Mouse (Mus musculus): ENCODE measurements around the gene Gm7138. TPM values are rescaled to one million over a fixed set of nuclear protein-coding genes. Genes with fewer than 3 reads are reported as not detected.
"Not testable (repeated sequence)": the region's sequence is repeated elsewhere in the genome, so short reads cannot be mapped to it uniquely, and the experiment has no call there.

The Gm7138 gene
- total RNA-seq (2021), result not detected
- long read RNA-seq, experiment 1, result 0 reads
- long read RNA-seq, experiment 2, result 0 reads

DNA sequence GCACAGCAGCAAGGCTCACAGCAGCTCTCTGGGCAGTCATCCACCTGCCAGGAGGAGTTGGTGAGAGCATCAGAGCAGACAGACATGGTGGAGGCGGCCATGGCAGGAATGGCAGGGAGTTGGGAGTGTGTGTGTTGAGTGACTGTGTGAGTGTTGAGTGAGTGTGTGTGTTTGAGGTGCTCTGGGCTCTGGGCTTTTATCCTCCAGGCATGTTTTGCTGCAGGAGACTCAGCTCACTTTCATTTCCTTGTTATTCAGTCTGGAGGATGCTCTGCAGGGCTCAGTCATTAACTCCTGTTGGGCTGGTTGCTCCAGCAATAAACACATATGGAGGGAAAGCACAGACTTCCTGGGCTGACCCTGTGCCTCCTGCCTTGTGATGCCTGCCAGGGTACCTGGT, at the start of gene Gm7138:
TSS of gene Gm7138 (minus strand) at position 101 of the 400 bp plus-strand sequence.
- DNase-seq, result not testable (repeated sequence)

- DNase-seq, result no peak
Measured at GRCm38 (mm10) chr10:77819203-77819602, 42.5 kb upstream of the Gm7138 start.

DNA sequence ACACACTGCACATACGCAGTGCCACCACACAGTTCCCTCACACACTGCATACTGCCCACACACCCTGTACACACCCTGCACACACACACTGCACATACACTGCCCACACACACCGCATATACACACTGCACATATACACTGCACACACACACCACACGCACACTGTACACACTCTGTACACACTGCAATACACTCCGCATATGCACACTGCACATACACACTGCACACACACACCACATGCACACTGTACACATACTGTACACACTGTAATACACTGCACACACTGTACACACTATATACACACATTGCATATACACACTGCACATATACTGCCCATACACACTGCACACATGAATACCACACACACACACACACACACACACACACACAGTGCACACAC, 41.8 kb upstream of the Gm7138 start:
- no peak for DNase-seq

DNA sequence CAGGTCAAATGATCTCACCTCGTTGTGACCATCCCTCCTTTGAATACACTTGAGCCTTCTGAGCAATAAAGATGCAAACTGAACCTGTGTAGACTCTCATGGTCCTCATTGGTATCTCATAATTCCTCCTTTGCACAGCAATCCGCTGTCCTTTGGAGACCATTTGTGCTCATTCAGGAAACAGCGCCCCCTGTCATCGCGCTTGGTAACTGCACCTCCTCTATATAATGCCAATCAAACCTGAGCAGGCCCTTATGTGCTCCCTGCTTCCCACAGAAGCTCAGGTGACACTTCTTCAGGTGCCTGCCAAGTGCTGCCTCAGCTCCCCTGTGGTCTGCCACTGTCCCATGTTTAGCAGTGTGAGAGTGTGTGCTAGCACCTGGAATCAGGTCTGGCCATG, 38.8 kb upstream of the Gm7138 start:
- DNase-seq, result no peak

DNA sequence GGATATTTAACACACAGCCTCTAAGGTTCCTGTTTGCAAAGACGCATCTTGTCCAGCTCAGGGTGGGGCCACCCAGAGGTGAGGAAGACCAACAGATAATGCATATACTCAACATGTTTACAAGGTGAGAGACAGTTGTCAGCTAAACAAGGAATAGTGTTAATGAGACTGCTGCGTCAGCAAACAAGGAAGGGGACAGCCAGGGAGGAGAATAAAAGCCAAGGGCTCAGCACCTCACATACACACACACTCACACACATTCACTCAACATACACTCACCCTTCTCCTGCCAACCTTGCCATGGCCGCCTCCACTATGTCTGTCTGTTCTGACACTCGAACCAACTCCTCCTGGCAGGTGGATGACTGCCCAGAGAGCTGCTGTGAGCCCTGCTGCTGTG, 37.6 kb upstream of the Gm7138 start, which contains the start of gene Gm2696:
TSS of gene Gm2696 (plus strand) at position 301 of the 400 bp plus-strand sequence.
- DNase-seq, result no peak

- DNase-seq, result no peak
Measured at GRCm38 (mm10) chr10:77811743-77812142, 35.0 kb upstream of the Gm7138 start, which contains the start of gene Gm9507. Gm9507 (minus strand) TSS chr10:77811843.

DNA sequence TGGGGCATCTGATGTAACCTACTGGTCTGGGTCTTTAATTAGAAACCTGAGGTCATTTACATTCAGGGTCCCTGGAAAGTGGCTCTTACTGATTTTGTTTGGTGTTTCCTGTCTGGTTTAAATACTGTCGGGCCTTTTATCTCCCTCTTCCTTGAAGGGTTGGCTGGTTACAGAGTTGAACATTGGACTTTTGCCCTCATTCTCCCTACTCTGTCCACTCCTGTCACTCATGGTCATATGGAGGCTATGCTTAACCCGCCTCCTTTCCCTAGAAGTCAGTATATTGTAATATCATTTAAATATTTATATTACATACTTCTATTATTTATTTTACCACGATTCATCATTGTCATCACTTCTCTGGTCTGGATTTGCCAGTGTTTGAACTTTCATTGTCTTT, 27.4 kb upstream of the Gm7138 start:
- DNase-seq, result no peak

DNA sequence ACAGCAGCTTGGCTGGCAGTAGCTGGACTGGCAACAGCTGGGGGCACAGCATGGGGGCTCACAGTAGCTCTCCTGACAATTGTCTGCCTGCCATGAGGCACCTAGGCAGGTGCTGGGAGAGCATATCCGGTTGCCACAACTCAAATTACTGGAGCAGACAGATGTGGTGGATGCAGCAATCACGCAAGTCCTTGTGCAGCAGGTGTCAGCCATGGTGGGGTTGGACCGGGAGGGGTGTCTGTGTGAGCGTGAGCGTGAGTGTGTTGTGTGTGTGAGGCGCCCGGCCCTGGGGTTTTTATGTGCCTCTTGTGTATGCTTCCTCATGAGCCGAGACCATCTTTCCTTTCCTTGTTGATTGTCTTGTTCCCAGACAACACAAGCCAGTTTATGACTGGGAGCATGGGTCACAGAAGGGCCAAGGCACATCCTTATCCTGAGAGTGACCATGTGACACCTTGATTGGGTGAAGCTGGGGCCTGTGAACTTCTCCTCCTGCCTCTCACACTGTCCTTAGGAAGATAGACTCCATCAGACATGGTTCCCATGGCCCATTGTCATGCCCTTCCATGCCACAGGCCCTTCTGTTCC, 22.3 kb upstream of the Gm7138 start, which contains the start of gene Gm19668:
TSS of gene Gm19668 (minus strand) at position 213 of the 588 bp plus-strand sequence.
- no peak for DNase-seq

- not testable (repeated sequence) for DNase-seq
Measured at GRCm38 (mm10) chr10:77798164-77798920, 21.6 kb upstream of the Gm7138 start.

- no peak for DNase-seq
Measured at GRCm38 (mm10) chr10:77797677-77798076, 20.9 kb upstream of the Gm7138 start.

DNA sequence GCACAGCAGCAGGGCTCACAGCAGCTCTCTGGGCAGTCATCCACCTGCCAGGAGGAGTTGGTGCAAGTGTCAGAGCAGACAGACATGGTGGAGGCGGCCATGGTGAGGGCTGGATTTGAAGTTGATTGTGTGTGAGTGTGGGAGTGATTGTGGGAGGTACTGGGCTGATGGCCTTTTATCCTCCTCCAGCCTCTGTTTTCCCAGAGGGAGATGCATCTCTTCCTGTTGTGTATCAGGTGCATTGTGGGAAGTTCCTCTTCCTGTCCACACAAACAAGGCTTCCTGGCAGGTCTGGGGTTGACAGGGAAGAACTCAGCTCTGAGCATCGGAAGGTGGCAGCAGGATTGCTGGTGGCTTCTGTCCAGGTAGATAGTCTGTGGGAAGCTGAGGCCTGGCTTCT, 18.2 kb upstream of the Gm7138 start, which contains the start of gene Gm9639:
TSS of gene Gm9639 (minus strand) at position 101 of the 400 bp plus-strand sequence.
- no peak for DNase-seq

- DNase-seq, result no peak
Measured at GRCm38 (mm10) chr10:77788621-77789020, 11.9 kb upstream of the Gm7138 start.

DNA sequence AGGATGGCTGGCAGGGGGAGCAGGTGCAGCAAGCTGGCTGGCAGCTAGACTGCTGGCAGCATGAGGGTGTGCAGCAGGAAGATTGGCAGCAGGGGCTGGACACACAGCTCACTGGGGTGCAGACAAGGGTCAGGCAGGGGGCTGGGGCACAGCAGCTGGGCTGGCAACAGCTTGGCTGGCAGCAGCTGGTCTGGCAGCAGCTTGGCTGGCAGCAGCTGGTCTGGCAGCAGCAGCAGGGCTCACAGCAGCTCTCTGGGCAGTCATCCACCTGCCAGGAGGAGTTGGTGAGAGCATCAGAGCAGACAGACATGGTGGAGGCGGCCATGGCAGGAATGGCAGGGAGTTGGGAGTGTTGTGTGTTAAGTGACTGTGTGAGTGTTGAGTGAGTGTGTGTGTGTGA, 11.1 kb upstream of the Gm7138 start, which contains the start of gene Gm7137:
TSS of gene Gm7137 (minus strand) at position 325 of the 400 bp plus-strand sequence.
- DNase-seq, result not testable (repeated sequence)

DNA sequence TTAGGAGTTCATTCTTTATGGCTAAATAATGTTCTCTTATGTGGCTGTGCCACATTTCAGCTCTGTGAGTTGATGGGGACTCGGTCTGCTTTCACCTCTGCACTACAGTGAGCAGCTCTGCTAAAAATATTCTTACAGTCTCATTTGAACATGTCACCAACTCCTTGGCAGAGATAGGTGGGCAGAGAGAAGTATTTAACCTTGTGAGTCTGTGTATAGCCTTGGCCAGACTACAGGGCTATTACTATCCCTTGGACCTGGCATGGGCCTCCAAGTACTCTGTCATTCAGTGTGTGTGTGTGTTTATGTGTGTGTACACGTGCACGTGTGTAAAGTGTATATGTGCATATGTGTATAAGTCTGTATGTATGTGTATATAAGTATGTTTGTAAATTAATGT, 6.7 kb upstream of the Gm7138 start:
- not testable (repeated sequence) for DNase-seq

DNA sequence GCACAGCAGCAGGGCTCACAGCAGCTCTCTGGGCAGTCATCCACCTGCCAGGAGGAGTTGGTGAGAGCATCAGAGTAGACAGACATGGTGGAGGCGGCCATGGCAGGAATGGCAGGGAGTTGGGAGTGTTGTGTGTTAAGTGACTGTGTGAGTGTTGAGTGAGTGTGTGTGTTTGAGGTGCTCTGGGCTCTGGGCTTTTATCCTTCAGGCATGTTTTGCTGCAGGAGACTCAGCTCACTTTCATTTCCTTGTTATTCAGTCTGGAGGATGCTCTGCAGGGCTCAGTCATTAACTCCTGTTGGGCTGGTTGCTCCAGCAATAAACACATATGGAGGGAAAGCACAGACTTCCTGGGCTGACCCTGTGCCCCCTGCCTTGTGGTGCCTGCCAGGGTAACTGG, 5.7 kb upstream of the Gm7138 start, which contains the start of gene Gm3250:
TSS of gene Gm3250 (minus strand) at position 101 of the 400 bp plus-strand sequence.
- not testable (repeated sequence) for DNase-seq

- DNase-seq, result not testable (repeated sequence)
Measured at GRCm38 (mm10) chr10:77772142-77772541, 4.6 kb downstream of the Gm7138 start.

- DNase-seq, result not testable (repeated sequence)
Measured at GRCm38 (mm10) chr10:77771225-77771624, 5.5 kb downstream of the Gm7138 start, which contains the start of gene Gm3238. Gm3238 (minus strand) TSS chr10:77771325.

DNA sequence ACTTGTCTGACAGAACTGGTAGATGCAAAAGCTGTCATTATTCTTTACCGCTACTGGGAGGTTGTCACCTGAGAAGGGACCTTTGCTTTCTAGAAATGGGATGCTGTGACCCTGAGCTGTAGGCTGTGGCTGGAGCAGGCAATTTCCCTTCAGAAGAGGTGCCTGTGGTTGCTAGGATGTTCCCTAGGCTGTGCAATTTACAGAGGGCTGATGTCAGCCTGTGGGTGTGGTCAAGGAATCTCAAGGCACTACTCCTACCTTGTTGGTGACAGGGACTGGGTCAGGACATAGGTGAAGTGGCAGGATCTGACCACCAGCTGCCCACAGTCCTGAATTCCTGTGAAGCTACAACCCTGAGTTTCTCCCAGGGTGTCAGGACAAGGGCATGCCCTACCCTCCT, 7.0 kb downstream of the Gm7138 start:
- DNase-seq, result no peak

- DNase-seq, result not testable (repeated sequence)
Measured at GRCm38 (mm10) chr10:77759582-77759981, 17.2 kb downstream of the Gm7138 start, which contains the start of gene Gm3233. Gm3233 (minus strand) TSS chr10:77759682.

DNA sequence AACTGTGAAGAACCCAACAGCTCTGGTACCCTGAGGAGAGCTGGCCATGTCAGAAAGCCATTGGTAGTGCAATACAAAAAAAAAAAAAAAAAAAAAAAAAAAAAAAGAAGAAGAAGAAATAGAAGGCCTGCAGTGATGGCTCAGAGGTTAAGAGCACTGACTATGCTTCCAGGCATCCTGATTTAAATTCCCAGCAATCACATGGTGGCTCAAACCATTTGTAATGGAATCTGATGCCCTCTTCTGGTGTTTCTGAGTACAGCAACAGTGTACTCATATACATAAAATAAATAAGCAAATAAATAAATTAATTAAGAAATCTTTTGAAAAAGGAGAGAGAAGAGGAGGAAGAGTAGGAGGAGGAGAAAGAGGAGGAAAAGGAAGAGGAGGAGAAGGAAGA, 23.3 kb downstream of the Gm7138 start:
- DNase-seq, result no peak

- not testable (repeated sequence) for DNase-seq
Measured at GRCm38 (mm10) chr10:77752312-77752711, 24.4 kb downstream of the Gm7138 start.

- DNase-seq, result not testable (repeated sequence)
Measured at GRCm38 (mm10) chr10:77751254-77751653, 25.5 kb downstream of the Gm7138 start, which contains the start of gene Gm9736. Gm9736 (minus strand) TSS chr10:77751354.

DNA sequence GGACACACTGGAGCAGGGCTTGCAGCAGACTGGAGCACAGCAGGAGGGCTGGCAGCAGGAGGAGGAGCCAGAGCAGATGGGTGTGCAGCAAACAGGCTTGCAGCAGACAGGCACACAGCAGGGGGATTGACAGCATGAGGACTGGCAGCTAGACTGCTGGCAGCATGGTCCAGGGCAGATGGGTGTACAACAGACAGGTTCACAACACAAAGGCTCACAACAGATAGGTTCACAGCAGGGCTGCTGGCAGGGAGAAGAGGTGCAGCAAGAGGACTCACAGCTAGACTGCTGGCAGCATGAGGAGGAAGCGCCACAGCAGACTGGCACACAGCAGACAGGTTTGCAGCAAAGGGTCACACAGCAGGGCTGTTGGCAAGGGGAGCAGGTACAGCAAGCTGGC, 26.1 kb downstream of the Gm7138 start:
- DNase-seq, result not testable (repeated sequence)

All from gastrocnemius, postnatal 25 days (tissue).